Mouse (Mus musculus): ENCODE measurements around the gene Ap1m1. TPM values are rescaled to one million over a fixed set of nuclear protein-coding genes. Genes with fewer than 3 reads are reported as not detected.

Ap1m1 gene
- polyA plus RNA-seq, 1 experiment from 2014 or later: 252 TPM

DNA sequence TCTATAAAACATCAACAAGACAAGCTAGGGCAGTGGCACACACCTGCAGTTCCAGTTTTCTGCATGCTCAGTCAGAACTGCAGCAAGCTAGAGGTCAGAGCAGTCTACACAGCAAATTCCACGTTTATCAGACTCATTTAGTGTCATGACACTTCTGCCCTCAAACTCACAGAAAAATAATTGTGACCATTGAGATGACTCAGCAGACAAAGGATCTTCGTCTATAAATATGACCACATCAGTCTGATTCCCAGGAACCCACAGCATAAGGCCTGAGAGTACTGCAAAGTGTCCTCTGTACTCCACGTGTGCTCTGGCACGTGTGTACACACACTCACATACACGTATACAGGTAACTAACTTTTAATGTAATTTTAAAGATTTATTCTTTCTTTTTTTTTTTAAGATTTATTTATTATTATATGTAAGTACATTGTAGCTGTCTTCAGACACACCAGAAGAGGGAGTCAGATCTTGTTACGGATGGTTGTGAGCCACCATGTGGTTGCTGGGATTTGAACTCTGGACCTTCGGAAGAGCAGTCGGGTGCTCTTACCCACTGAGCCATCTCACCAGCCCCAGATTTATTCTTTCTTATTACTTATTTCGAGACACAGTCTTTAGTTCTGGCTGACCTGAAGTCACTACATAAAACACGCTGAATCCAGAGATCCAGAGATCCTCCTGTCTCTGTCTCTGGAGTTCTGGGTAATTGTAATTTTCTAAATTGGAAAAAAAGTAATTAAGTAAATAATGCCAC, 20.9 kb upstream of the Ap1m1 start:
- peak overlapping the region; percentile 69 for H3K4me2 ChIP-seq (replicated peaks)
- 0 out of 2 replicates have a peak, but pooled peaks have one; percentile 23 for ATAC-seq (replicated peaks)
- peak overlapping the region; percentile 69 for H3K4me3 ChIP-seq
- peaks cover 20% of the 10 kb centered on the region for H3K4me1 ChIP-seq
- 80% methylated on average over 10 of the region's 10 CpGs for WGBS
- no peak overlapping the region; the same call in 1 of the 2 replicates for H3K9ac ChIP-seq (replicated peaks)
- no peaks in the 10 kb centered on the region for H3K9me3 ChIP-seq
- H3K36me3 ChIP-seq: peaks cover 24% of the 10 kb centered on the region
- peaks cover 8% of the 10 kb centered on the region; the same call in 1 of the 2 replicates for H3K27me3 ChIP-seq
- no peak overlapping the region for H3K27ac ChIP-seq (replicated peaks)

DNA sequence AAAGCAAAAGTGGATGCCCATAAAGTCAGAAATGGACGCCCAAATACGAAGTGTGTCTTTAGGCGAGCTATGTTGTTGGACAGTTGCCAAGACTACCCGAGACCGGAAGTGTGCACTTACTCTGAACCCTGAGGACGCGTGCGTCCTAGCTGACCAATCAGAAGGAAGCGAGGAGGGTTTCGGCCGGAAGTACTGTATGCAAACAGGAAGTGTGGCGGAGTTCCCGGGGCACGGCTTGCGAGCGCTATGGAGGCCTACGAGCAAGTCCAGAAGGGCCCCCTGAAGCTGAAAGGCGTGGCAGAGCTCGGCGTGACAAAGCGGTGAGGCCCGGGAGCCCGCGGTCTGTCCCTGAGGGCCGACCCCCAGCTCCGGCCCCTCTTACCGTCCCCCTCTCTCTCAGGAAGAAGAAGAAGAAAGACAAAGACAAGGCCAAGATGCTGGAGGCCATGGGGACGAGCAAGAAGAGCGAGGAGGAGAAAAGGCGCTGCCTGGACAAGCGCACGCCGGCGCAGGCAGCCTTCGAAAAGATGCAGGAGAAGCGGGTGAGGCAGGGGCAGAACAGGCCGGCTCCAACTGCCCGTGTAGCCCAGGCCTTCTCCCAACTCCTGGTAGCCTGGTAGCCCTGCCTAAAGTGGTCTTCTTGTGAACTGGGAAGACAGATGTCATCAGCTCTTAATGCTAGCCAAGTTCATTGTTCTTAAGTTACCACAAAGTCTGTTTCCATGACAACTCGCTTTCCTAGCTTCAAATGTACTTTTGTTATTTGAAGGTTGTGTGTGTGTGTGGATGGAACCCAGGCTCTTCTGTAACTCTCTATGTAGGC, 20.1 kb upstream of the Ap1m1 start, which contains the start of gene Fam32a:
Gene Fam32a, plus strand, starts transcription at position 190 of the 823 bp plus-strand sequence.
- peak; percentile 98 for ATAC-seq (replicated peaks)
- Histone ChIP-seq H3K9ac (replicated peaks) (peak within 1 kb of the TSS; percentile 65), H3K36me3 (peaks cover 26% of the 10 kb centered on the region), H3K4me1 (peaks cover 20% of the 10 kb centered on the region), H3K4me2 (replicated peaks) (peak within 1 kb of the TSS; percentile 69), H3K27me3 (peaks cover 8% of the 10 kb centered on the region; the same call in 1 of the 2 replicates), H3K27ac (replicated peaks) (peak within 1 kb of the TSS; percentile 71), H3K9me3 (no peaks in the 10 kb centered on the region), H3K4me3 (peak within 1 kb of the TSS; percentile 69)
- 18% methylated on average over 39 of the region's 39 CpGs for WGBS

DNA sequence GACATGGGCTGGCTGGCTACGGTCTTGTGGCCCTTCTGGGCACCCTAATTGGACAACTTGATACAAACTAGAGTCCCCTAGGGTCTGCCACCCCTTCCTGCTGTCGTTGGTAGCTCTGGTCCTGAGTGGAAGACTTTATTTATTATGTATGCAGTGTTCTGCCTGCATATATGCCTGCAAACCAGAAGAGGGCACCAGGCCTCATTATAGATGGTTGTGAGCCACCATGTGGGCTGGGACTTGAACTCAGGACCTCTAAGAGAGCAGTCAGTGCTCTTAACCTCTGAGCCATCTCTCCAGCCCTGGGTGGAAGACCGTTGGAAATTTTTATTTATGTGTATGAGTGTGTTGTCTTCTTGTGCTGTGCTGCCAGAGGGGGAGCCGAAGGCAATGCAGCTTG, 19.1 kb upstream of the Ap1m1 start:
- Histone ChIP-seq H3K27ac (replicated peaks) (no peak overlapping the region), H3K4me3 (peak overlapping the region; percentile 69), H3K27me3 (peaks cover 8% of the 10 kb centered on the region; the same call in 1 of the 2 replicates), H3K9ac (replicated peaks) (no peak overlapping the region), H3K36me3 (peaks cover 26% of the 10 kb centered on the region), H3K4me1 (peaks cover 20% of the 10 kb centered on the region), H3K9me3 (no peaks in the 10 kb centered on the region), H3K4me2 (replicated peaks) (peak overlapping the region; percentile 69)
- WGBS: 78% methylated on average over 4 of the region's 4 CpGs
- ATAC-seq (replicated peaks): no peak

DNA sequence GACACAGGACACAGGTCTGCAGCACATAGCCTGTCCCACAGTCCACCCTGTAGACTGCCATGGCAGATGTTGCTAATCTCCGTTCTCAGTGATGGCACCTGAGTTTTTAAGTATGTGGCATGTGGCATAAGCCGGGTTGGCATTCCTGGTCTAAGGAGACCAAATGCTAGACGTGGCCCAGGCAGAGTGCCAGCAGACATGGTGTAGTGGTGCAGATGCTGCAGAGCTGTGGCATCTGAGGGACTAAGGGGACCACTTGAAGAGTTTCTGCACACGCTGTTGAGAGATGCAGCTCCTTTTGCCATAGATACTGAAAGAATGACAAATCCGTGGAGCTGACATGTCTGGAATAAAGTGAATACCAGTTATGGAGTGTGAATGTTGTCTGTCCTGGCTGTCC, 17.2 kb upstream of the Ap1m1 start:
- peaks cover 20% of the 10 kb centered on the region for H3K4me1 ChIP-seq
- peaks cover 26% of the 10 kb centered on the region for H3K36me3 ChIP-seq
- no peak overlapping the region for H3K4me3 ChIP-seq
- H3K9ac ChIP-seq (replicated peaks): no peak overlapping the region
- H3K4me2 ChIP-seq (replicated peaks): no peak overlapping the region
- H3K9me3 ChIP-seq: no peaks in the 10 kb centered on the region
- 93% methylated on average over 5 of the region's 5 CpGs for WGBS
- peaks cover 8% of the 10 kb centered on the region; the same call in 1 of the 2 replicates for H3K27me3 ChIP-seq
- H3K27ac ChIP-seq (replicated peaks): no peak overlapping the region
- no peak for ATAC-seq (replicated peaks)

DNA sequence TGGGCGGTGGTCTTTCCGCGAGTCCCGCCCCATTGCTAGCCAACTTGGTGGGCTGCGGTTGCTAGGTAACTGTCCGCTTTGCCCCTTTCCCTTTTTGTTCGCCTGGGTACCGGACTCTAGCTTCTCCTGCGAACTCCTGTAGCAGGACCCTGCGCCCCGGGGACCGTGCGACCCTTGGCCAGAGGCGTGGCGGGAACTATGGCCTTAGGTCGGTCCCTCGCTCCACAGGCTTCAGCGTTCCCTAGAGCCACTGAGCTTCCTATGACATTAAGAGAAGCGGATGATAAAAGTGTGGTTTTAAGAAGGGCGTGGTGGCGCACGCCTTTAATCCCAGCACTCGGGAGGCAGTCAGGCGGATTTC, 565 bp downstream of the Ap1m1 start:
- Histone ChIP-seq H3K9ac (replicated peaks) (peak overlapping the region; percentile 87), H3K9me3 (no peaks in the 10 kb centered on the region), H3K36me3 (no peaks in the 10 kb centered on the region), H3K27me3 (no peaks in the 10 kb centered on the region), H3K27ac (replicated peaks) (peak overlapping the region; percentile 99), H3K4me3 (peak overlapping the region; percentile 96), H3K4me2 (replicated peaks) (peak overlapping the region; percentile 77), H3K4me1 (peaks cover 24% of the 10 kb centered on the region)
- ATAC-seq (replicated peaks): no peak
- under 1% methylated on average over 24 of the region's 24 CpGs for WGBS

DNA sequence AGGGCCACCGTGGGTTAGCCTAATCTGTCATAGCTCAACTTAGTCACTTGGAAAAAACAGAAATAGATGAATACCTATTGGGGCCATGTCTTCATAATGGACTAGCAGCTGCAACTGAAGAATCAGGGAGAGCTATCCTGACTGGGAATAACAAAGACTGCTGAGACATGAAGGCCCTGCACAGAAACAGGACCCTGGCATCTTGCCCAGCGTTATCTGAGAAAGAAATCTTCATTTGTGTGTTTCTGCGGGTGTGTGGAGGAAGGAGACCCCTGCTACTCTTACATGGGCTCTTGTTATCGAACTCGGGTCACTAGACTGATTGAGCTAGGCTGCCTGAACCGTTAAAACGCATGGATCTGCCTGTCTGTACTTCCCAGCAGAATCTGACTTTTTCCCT, 1.1 kb downstream of the Ap1m1 start:
- Histone ChIP-seq H3K4me1 (peaks cover 24% of the 10 kb centered on the region), H3K9me3 (no peaks in the 10 kb centered on the region), H3K4me2 (replicated peaks) (peak overlapping the region; percentile 77), H3K27ac (replicated peaks) (no peak overlapping the region), H3K9ac (replicated peaks) (peak overlapping the region; percentile 87), H3K27me3 (no peaks in the 10 kb centered on the region), H3K36me3 (no peaks in the 10 kb centered on the region; the same call in 1 of the 2 replicates), H3K4me3 (peak overlapping the region; percentile 96)
- 55% methylated on average over 7 of the region's 7 CpGs for WGBS
- no peak for ATAC-seq (replicated peaks)

DNA sequence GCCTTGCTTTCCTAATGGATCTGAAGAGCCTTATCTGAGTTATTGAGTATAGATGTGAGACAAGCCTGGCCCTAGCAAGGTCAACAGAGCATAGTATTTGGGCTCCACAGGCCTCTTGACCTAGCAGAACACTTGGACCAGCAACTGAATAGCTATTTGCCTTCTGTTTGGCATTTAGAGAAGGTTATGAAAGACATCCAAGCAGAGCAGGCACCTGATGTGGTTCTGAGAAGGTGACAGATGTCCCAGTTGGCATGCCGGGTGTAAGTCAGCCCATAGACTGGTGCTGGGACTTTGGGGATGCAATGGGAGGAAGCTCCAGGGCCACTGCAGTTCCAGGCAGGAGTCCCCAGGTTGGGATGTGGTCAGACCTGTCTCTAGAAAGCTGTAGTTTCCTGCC, 2.4 kb downstream of the Ap1m1 start:
- no peak overlapping the region for H3K4me2 ChIP-seq (replicated peaks)
- H3K9me3 ChIP-seq: no peaks in the 10 kb centered on the region
- 96% methylated on average over 1 of the region's 1 CpGs for WGBS
- H3K9ac ChIP-seq (replicated peaks): no peak overlapping the region
- ATAC-seq (replicated peaks): no peak
- no peaks in the 10 kb centered on the region; the same call in 1 of the 2 replicates for H3K36me3 ChIP-seq
- peaks cover 24% of the 10 kb centered on the region for H3K4me1 ChIP-seq
- no peak overlapping the region for H3K4me3 ChIP-seq
- H3K27ac ChIP-seq (replicated peaks): no peak overlapping the region
- H3K27me3 ChIP-seq: no peaks in the 10 kb centered on the region

DNA sequence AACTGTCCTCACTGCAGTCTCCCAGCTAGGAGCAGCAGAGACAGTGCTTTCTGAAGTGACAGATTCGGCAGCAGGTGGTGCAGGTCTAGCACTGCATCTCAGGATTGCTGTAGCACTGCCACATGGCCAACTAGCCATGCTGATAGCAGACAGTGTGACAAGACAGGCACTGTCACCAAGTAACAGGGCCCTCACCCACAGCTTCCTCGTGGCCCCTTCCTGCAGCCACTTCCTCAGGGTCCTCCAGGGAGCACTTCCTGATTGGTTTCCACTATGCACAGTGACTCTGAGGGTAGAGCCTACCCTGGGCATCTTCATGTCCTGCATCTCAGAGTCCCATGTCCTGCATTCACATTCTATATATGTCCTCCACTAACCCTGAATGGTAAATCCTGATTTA, 4.8 kb downstream of the Ap1m1 start:
- no peaks in the 10 kb centered on the region for H3K27me3 ChIP-seq
- H3K4me3 ChIP-seq: no peak overlapping the region
- ATAC-seq (replicated peaks): no peak
- 70% methylated on average over 2 of the region's 2 CpGs for WGBS
- peaks cover 6% of the 10 kb centered on the region; the same call in 1 of the 2 replicates for H3K36me3 ChIP-seq
- H3K4me1 ChIP-seq: peaks cover 22% of the 10 kb centered on the region
- no peak overlapping the region for H3K9ac ChIP-seq (replicated peaks)
- no peak overlapping the region for H3K4me2 ChIP-seq (replicated peaks)
- H3K27ac ChIP-seq (replicated peaks): no peak overlapping the region
- H3K9me3 ChIP-seq: no peaks in the 10 kb centered on the region

DNA sequence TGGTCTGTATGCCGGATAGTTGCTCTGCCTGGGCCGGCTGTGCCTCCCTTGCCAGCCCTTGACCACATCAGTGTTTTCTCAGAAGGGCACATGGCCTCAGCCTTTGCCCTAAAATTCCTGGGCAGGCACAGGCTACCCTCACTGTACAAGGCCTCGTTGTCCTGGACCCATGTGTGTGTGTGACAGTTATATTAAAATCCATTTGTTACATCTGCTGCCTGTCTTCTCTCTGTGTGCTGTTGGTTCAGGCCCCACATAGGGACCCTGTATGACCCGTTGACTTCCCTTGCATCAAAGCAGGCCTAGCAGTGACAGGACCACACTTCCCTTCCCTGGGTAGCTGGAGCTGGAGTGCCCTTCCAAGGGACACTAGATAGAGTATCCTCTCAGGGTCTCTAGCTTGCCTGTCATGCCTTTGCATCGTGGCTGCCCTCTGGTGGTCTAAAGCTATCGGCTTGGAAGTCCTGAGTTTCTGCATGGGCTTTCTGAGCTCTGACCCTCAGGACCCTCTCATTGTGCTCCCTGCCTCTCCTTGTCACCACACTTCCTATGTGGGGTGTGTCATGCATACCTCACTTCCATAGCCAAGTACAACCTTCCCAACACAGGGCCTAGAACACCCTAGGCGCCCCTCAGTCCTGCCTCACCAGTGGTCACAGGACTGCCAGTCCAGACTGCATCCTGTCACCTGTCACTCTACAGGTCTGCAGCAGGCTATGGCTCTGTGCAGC, 17.5 kb downstream of the Ap1m1 start:
- Histone ChIP-seq H3K27me3 (no peaks in the 10 kb centered on the region), H3K9me3 (no peaks in the 10 kb centered on the region), H3K36me3 (peaks cover 20% of the 10 kb centered on the region), H3K4me3 (no peak overlapping the region), H3K4me1 (no peaks in the 10 kb centered on the region), H3K27ac (replicated peaks) (no peak overlapping the region), H3K9ac (replicated peaks) (no peak overlapping the region), H3K4me2 (replicated peaks) (no peak overlapping the region)
- 57% methylated on average over 7 of the region's 7 CpGs for WGBS
- ATAC-seq (replicated peaks): 0 out of 2 replicates have a peak, but pooled peaks have one; percentile 17

DNA sequence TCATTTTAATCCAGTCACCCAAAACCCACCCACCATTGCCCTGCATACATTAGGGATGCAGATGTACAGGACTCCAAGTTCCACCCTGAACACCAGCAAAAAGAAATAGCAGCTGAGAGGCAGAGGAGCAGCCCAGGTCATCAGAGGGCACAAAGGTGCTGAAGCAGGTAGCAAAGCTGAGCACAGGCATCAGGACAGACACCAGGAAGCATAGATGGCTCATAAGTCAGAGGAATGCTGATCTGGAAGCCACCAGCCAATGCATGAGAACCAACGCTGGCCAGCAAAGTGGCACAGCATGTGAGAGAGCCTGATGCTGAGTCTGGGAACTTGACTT, 18.1 kb downstream of the Ap1m1 start:
- ATAC-seq (replicated peaks): no peak
- WGBS: 89% methylated on average over 1 of the region's 1 CpGs
- H3K9ac ChIP-seq (replicated peaks): no peak overlapping the region
- no peak overlapping the region for H3K4me3 ChIP-seq
- H3K27me3 ChIP-seq: no peaks in the 10 kb centered on the region
- H3K36me3 ChIP-seq: peaks cover 14% of the 10 kb centered on the region
- no peak overlapping the region for H3K27ac ChIP-seq (replicated peaks)
- H3K4me2 ChIP-seq (replicated peaks): no peak overlapping the region
- H3K9me3 ChIP-seq: no peaks in the 10 kb centered on the region
- no peaks in the 10 kb centered on the region for H3K4me1 ChIP-seq

DNA sequence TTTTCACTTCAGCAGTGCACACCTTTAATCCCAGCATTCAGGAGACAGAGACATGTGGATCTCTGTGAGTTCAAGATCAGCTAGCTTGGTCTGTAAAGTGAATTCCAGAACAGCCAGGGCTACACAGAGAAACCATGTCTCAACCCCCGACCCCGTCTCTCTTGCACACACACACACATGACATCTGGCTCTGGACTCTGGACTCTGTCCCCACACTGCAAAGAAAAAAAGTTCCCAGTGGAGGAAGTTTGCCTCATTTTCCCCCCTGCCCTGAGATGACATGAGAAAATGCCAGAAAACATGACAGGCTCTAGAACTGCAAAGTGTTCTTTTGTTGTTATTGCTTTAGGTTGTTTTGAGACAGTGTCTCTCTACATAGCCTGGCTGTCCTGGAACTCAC, 20.0 kb downstream of the Ap1m1 start:
- no peak for ATAC-seq (replicated peaks)
- 73% methylated on average over 2 of the region's 2 CpGs for WGBS
- no peak overlapping the region for H3K27ac ChIP-seq (replicated peaks)
- no peak overlapping the region for H3K4me3 ChIP-seq
- H3K27me3 ChIP-seq: no peaks in the 10 kb centered on the region
- H3K4me1 ChIP-seq: no peaks in the 10 kb centered on the region
- no peaks in the 10 kb centered on the region for H3K36me3 ChIP-seq
- H3K9me3 ChIP-seq: no peaks in the 10 kb centered on the region
- H3K9ac ChIP-seq (replicated peaks): no peak overlapping the region
- H3K4me2 ChIP-seq (replicated peaks): no peak overlapping the region

DNA sequence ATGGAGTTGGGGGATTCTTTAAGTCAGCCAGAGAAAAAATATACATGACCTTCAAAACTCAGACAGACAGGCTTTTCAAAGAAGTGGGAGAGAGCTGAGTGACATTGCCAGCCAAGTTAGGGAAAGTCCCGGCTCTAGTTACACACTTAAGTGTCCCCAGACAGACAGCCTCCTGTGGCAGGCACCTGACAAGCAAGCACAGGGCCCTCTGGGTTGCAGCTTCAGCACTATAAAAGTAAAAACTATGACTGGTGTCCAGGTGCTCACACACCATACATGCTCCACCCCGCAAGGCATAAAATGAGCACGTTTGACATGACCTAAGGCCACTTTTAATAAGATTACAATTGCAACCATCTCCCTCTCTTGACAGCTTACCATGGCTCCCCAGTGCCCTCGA, 20.8 kb downstream of the Ap1m1 start:
- Histone ChIP-seq H3K36me3 (no peaks in the 10 kb centered on the region), H3K27ac (replicated peaks) (no peak overlapping the region), H3K4me3 (no peak overlapping the region), H3K4me2 (replicated peaks) (no peak overlapping the region), H3K9ac (replicated peaks) (no peak overlapping the region), H3K9me3 (no peaks in the 10 kb centered on the region), H3K27me3 (no peaks in the 10 kb centered on the region), H3K4me1 (no peaks in the 10 kb centered on the region)
- ATAC-seq (replicated peaks): no peak; the same call in 1 of the 2 replicates
- WGBS: 73% methylated on average over 4 of the region's 4 CpGs

Data from forebrain, embryonic 15.5 days (tissue).